Mouse (Mus musculus) liver, adult (tissue): ENCODE results near the gene Dnajc13.

Experiments
- GATA4 ChIP-seq: IDR thresholded peaks from 2 replicates; pipeline ENCODE4 v1.6.1; 2014; ENCODE audit warnings: mild to moderate bottlenecking, low read length; ENCODE audit not compliant: insufficient replicate concordance

Gene Dnajc13

GRCm38 (mm10) chr9:104269944-104270343, 7.2 kb upstream of the Dnajc13 start:
- no peak for TF ChIP-seq GATA4

- TF ChIP-seq GATA4 = no peak
These were observed 6.7 kb upstream of the Dnajc13 start for GRCm38 (mm10) chr9:104269349-104269871.

- TF ChIP-seq GATA4 = no peak
These were observed 1.8 kb upstream of the Dnajc13 start for GRCm38 (mm10) chr9:104264567-104264966.

GRCm38 (mm10) chr9:104262016-104262762, 541 bp downstream of the Dnajc13 start:
- TF ChIP-seq GATA4 = no peak

- no peak for TF ChIP-seq GATA4
These were observed 2.4 kb downstream of the Dnajc13 start for GRCm38 (mm10) chr9:104260306-104260705.

GRCm38 (mm10) chr9:104256085-104256484, 6.6 kb downstream of the Dnajc13 start:
- no peak for TF ChIP-seq GATA4

- TF ChIP-seq GATA4 = no peak
These were observed 8.1 kb downstream of the Dnajc13 start for GRCm38 (mm10) chr9:104254408-104255180.

GRCm38 (mm10) chr9:104252637-104253036, 10.1 kb downstream of the Dnajc13 start:
- TF ChIP-seq GATA4 = no peak

GRCm38 (mm10) chr9:104251687-104252086, 11.0 kb downstream of the Dnajc13 start:
- TF ChIP-seq GATA4 = no peak

- TF ChIP-seq GATA4 = no peak
These were observed 11.6 kb downstream of the Dnajc13 start for GRCm38 (mm10) chr9:104251111-104251510.

- TF ChIP-seq GATA4 = no peak
These were observed 15.3 kb downstream of the Dnajc13 start for GRCm38 (mm10) chr9:104247307-104247987.

GRCm38 (mm10) chr9:104243799-104244466, 18.8 kb downstream of the Dnajc13 start:
- no peak for TF ChIP-seq GATA4

GRCm38 (mm10) chr9:104240146-104240545, 22.6 kb downstream of the Dnajc13 start:
- TF ChIP-seq GATA4 = no peak

- TF ChIP-seq GATA4 = no peak
These were observed 23.7 kb downstream of the Dnajc13 start for GRCm38 (mm10) chr9:104239076-104239475.
